Mouse (Mus musculus): Measurements from ENCODE around the gene Rfc3.
"Not testable (repeated sequence)": the region's sequence is repeated elsewhere in the genome, so short reads cannot be mapped to it uniquely, and the experiment has no call there.

The Rfc3 gene

DNA sequence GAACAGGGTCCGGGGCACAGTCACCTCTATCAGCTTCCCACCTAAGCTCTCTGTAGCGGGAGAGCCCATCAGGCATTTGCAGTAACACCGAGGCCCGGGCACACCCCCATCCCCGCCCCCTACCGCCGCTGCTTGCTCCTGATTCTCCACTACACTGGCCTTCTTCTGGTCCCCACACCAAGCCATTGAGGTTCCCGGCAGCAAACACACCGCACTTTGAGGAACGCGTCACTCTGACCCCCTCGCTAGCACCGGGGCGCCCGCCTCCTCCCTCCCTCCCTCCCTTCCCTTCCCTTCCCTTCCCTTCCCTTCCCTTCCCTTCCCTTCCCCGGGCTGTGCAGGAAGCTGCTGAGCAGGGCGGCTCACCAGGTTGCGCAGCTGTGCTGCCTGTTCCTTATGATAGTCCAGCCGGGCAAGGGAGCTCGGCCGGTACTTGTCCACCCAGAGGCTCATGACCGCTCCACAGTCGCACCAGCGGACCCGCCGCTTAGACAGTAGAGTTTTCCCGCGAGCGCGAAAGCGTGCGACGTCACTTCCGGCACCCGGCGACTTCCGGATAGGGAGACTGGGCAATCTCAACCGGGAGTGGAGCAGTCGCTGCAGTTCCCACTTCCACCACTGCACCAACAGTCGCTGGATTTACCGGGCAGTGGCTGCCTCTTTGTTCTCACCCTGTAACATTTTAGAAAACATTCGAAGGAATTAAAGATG is at the start of gene Rfc3:
TSS of gene Rfc3 (minus strand) at position 543 of the 711 bp plus-strand sequence.
- DNase-seq (ENCODE audit: low spot score in 2 of 2) = peak; percentile 93 to 97

GRCm38 (mm10) chr5:151693636-151694035 is 42.6 kb upstream of the Rfc3 start:
- not testable (repeated sequence) for DNase-seq (ENCODE audit: low spot score in 2 of 2)

DNA sequence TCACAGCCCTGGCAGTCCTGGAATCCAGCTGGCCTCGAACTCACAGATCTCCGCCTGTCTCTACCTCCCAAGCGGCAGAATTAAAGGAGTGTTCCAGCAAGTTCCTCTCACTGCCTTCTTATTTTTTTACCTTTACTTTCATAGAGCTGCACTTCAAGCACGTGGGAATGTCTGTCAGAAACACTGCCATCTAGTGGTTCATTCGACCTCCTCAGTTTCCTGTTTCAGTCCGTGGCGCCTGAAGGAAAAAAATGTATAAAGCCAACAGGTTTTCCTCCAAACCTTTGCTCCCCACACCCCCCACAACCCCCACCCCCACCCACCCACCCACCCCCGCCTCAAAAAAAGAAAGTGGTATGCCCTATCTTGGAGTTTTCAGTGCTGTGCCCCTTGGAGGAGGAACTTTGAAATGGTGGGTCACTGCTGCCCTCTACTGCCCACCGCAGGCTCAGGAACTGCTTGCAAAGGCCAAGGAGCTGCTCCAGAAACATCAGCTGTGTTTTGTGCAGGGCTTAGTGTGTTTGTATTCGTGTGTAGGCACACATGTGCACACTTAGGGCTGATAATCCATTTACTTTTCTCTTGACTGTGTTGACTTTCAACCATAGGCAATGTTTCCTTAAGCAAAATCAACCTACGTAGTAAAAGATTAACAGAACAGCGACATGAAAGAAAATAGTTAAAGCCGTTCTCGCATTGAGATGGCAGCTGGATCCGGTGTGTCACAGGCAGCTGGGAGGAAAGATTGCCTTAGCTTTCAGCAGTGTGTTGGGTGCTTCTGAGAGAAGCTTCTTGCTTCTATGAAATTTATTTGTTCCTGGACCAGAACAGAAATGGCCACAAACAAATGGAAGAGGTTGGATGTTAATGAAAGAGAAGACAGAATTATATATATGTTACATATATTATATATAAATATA is 35.8 kb upstream of the Rfc3 start:
- DNase-seq (ENCODE audit: low spot score in 2 of 2) = peak; percentile 53 to 72

- no peak for DNase-seq (ENCODE audit: low spot score in 2 of 2)
These were observed 11.2 kb upstream of the Rfc3 start for GRCm38 (mm10) chr5:151662207-151662606.

GRCm38 (mm10) chr5:151651411-151651784 is 356 bp upstream of the Rfc3 start:
- no peak for DNase-seq (ENCODE audit: low spot score in 2 of 2)

- DNase-seq (ENCODE audit: low spot score in 2 of 2) = peak in 1 of 2 experiments; percentile 29
These were observed 6.2 kb downstream of the Rfc3 start for GRCm38 (mm10) chr5:151644845-151645244.

DNA sequence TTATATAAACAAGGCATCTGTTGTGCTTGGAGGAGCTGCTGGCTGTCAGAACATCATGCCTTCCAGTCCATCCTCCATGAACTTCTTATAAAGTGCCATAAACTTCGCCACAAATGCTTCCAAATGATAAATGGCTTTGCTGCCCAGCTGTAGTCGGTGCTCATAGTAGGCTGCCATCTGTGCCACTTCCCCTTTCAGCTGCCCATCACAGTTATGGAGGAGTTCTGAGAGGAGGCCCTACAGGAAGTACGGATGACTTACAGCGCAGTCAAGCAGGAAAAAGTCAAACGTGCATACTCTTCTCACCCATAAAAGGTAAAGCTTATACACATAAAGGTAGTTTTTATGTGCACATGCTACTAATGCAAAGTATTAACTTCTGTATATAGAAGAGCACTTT is 8.2 kb downstream of the Rfc3 start:
- DNase-seq (ENCODE audit: low spot score in 2 of 2) = no peak

DNA sequence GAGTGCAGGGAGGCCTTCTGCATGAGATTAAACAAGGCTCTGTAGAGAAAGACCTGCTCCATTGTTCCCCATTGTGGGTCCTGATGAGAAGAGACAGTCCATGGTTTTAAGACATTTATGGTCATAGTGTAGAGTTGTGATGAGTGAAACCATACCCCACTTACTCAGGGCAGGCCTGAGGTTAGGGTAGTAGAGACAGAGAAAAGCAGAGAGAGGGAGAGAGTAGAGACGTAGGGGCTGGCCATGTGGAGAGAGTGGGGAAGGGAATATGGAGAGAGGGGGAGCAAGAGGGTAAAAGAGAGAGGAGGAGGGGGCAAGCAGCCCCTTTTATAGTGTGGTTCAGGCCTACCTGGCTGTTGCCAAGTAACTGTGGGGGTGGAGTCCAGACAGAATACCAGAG is 8.9 kb downstream of the Rfc3 start:
- no peak for DNase-seq (ENCODE audit: low spot score in 2 of 2)

DNA sequence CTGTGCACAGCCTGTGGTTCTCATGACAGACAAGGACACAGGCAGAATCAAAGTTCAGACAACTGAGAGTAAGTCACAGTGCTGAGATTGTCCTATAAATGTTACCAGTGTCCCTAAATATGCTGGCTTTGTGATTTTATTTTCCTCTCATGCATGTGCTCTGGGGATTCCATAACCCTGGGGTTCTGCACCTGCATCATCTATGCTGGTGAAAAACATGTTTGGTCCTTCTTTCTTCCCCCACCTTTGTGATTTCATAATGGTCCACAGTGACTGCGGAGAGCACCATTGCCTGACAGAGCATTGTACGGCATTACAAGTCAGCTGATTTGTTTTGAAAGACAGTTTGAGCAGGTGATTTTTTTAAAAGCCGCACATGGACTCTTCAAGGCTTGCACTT is 45.1 kb downstream of the Rfc3 start, which contains the start of gene Vmn2r18:
TSS of gene Vmn2r18 (minus strand) at position 101 of the 400 bp plus-strand sequence.
- DNase-seq (ENCODE audit: low spot score in 2 of 2) = no peak

GRCm38 (mm10) chr5:151601696-151602095 is 49.3 kb downstream of the Rfc3 start:
- no peak for DNase-seq (ENCODE audit: low spot score in 2 of 2)

Measured in thymus, postnatal 10 days (tissue).